Mouse (Mus musculus) adrenal gland, adult 10 weeks (tissue): ENCODE data around the gene Olfr790. TPM values are rescaled to one million over a fixed set of nuclear protein-coding genes. Genes with fewer than 3 reads are reported as not detected.

ENCODE experiments used
- polyA plus RNA-seq: library from polyadenylated mRNA; stranded (reverse); fragments of 350-450 nt; fragmentation: Illumina TruSeq; extraction: RNeasy Lipid Tissue Mini Kit (QIAGEN cat#74804); gene quantifications from one replicate; pipeline ENCODE4 v1.2.3, GENCODE M21; 2014; ENCODE audit warnings: low read depth, low replicate concordance

Olfr790 gene
- not detected for polyA plus RNA-seq

GRCm38 (mm10) chr10:129498192-129498591 lies at the start of gene Olfr790:
Olfr790 (plus strand) TSS chr10:129498492.

DNA sequence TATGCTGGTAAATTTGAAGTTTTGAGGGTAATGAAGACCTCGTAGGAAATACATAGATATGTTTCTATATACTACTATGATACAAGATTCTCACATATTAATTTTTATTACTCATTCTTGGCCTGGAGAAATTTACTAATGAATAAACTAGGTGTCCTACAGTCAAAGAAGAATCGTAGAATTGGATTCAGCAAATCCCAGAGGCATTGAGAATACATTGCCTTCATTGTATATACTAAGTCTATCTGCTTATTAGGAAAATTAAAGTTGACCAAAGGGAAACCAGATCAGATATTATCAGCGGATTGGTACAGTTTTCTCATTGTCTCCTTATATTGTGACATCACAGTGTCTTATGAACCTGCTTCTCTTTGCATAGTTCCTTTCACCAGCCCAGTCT lies 36.7 kb upstream of the Olfr790 start, which contains the start of gene Olfr787:
Olfr787 (plus strand) TSS at position 301 of the 400 bp plus-strand sequence.

DNA sequence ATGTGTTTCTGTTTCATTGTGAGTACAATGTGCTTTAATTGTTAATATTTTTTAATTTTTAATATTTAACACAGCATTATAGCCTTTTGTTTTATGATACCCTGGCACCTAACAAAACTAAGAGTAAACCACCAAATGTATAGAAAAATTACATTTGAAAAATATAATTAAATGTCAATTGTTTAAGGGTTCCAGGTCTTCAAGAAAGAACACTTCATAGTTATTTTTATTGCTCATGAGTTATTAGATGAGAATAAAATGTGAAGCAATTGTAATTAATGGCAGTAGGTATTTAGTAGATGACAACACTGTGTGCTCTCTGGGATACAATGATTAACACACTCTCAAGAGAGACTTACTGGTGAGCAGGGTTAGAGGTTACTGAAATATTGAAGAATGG lies 27.6 kb upstream of the Olfr790 start, which contains the start of gene Olfr788:
Olfr788 (plus strand) TSS at position 301 of the 400 bp plus-strand sequence.

GRCm38 (mm10) chr10:129484452-129484851 lies 13.8 kb upstream of the Olfr790 start, which contains the start of gene Olfr789:
Olfr789 (plus strand) TSS chr10:129484752.

GRCm38 (mm10) chr10:129521492-129521891 lies 23.2 kb downstream of the Olfr790 start, which contains the start of gene Olfr791:
Olfr791 (plus strand) TSS chr10:129521792.

GRCm38 (mm10) chr10:129538862-129539261 lies 40.6 kb downstream of the Olfr790 start, which contains the start of gene Olfr792:
Olfr792 (plus strand) TSS chr10:129539162.

Other genes starting within 250 kb of the Olfr790 start
- not detected for gene Olfr776, start 239.4 kb upstream of the Olfr790 start, polyA plus RNA-seq
- not detected for gene Olfr777, start 227.0 kb upstream of the Olfr790 start, polyA plus RNA-seq
- gene Olfr780, start 180.4 kb upstream of the Olfr790 start, polyA plus RNA-seq: not detected
- not detected for gene Olfr781, start 169.6 kb upstream of the Olfr790 start, polyA plus RNA-seq
- not detected for gene Olfr782, start 149.6 kb upstream of the Olfr790 start, polyA plus RNA-seq
- gene Olfr784, start 114.4 kb upstream of the Olfr790 start, polyA plus RNA-seq: not detected
- not detected for gene Olfr785, start 93.1 kb upstream of the Olfr790 start, polyA plus RNA-seq
- gene Olfr786, start 71.2 kb upstream of the Olfr790 start, polyA plus RNA-seq: not detected
- not detected for gene Olfr787, start 36.6 kb upstream of the Olfr790 start, polyA plus RNA-seq
- not detected for gene Olfr788, start 27.5 kb upstream of the Olfr790 start, polyA plus RNA-seq
- gene Olfr789, start 13.7 kb upstream of the Olfr790 start, polyA plus RNA-seq: not detected
- not detected for gene Olfr791, start 23.3 kb downstream of the Olfr790 start, polyA plus RNA-seq
- gene Olfr792, start 40.7 kb downstream of the Olfr790 start, polyA plus RNA-seq: not detected
- not detected for gene Olfr794, start 69.2 kb downstream of the Olfr790 start, polyA plus RNA-seq
- gene Olfr796, start 114.1 kb downstream of the Olfr790 start, polyA plus RNA-seq: not detected
- not detected for gene Olfr798, start 129.4 kb downstream of the Olfr790 start, polyA plus RNA-seq
- not detected for gene Olfr799, start 139.0 kb downstream of the Olfr790 start, polyA plus RNA-seq
- gene Olfr800, start 159.2 kb downstream of the Olfr790 start, polyA plus RNA-seq: not detected
- not detected for gene Olfr801, start 175.4 kb downstream of the Olfr790 start, polyA plus RNA-seq
- not detected for gene Olfr802, start 189.7 kb downstream of the Olfr790 start, polyA plus RNA-seq
- gene Olfr803, start 195.8 kb downstream of the Olfr790 start, polyA plus RNA-seq: not detected
- not detected for gene Olfr804, start 204.7 kb downstream of the Olfr790 start, polyA plus RNA-seq
- gene Olfr805, start 230.9 kb downstream of the Olfr790 start, polyA plus RNA-seq: not detected
- not detected for gene Olfr806, start 243.4 kb downstream of the Olfr790 start, polyA plus RNA-seq